Mouse (Mus musculus): ENCODE measurements around the gene Tmprss9.

- no peak for TF ChIP-seq CTCF (IDR thresholded peaks at IDR 0.05; ENCODE audit: insufficient read depth, low read depth, low read length)
- no peak for TF ChIP-seq POLR2A (IDR thresholded peaks at IDR 0.05; ENCODE audit: insufficient read depth, low read depth, low read length)
Observed at GRCm38 (mm10) chr10:80903282-80903681, 31.6 kb downstream of the Tmprss9 start.
